Mouse (Mus musculus) lung, postnatal 0 days (tissue): Measurements from ENCODE around the gene Slc23a2. TPM values are rescaled to one million over a fixed set of nuclear protein-coding genes. Genes with fewer than 3 reads are reported as not detected.

Source experiments
- ATAC-seq: fragments of 200-750 bp; cut with Nextera tagmentation; 2 replicates; pipeline ENCODE4 v1.8.0; 2017; ENCODE audit warnings: moderate library complexity
- DNase-seq: peaks from one replicate; pipeline ENCODE4 v3.0.0-alpha.2; 2016; ENCODE audit warnings: low spot score
- H3K27ac ChIP-seq: fragments of 300-500 bp; sonication (generic); 2 replicates; pipeline ENCODE4 v1.5.1; 2014; ENCODE audit warnings: antibody characterized with exemption, mild to moderate bottlenecking, low read length, mixed read lengths
- H3K27me3 ChIP-seq: fragments of 300-500 bp; sonication (generic); replicated peaks from 2 replicates; pipeline ENCODE4 v1.6.1; 2014; ENCODE audit warnings: low read length, mixed read lengths; ENCODE audit not compliant: insufficient read depth
- H3K36me3 ChIP-seq: fragments of 300-500 bp; sonication (generic); 2 replicates; pipeline ENCODE4 v1.6.1; 2014; ENCODE audit warnings: low read length, mixed read lengths; ENCODE audit not compliant: insufficient read depth
- H3K4me1 ChIP-seq: fragments of 300-500 bp; sonication (generic); 2 replicates; pipeline ENCODE4 v1.6.1; 2014; ENCODE audit warnings: antibody characterized with exemption, low read depth, low read length, mixed read lengths; ENCODE audit not compliant: insufficient read depth
- H3K4me2 ChIP-seq: fragments of 300-500 bp; sonication (generic); replicated peaks from 2 replicates; pipeline ENCODE4 v1.6.1; 2014; ENCODE audit warnings: low read depth, mild to moderate bottlenecking, low read length, moderate library complexity, mixed read lengths
- H3K4me3 ChIP-seq: fragments of 300-500 bp; sonication (generic); 2 replicates; pipeline ENCODE4 v1.5.1; 2014; ENCODE audit warnings: low read depth, low read length
- H3K9ac ChIP-seq: fragments of 300-500 bp; sonication (generic); replicated peaks from 2 replicates; pipeline ENCODE4 v1.6.1; 2014; ENCODE audit warnings: low read depth, mild to moderate bottlenecking
- H3K9me3 ChIP-seq: fragments of 300-500 bp; sonication (generic); 2 replicates; pipeline ENCODE4 v1.6.1; 2016; ENCODE audit warnings: low read length, mixed read lengths
- CTCF ChIP-seq: IDR thresholded peaks from 2 replicates; pipeline ENCODE4 v1.5.1; 2016; ENCODE audit warnings: antibody characterized with exemption, mild to moderate bottlenecking
- EP300 ChIP-seq: IDR thresholded peaks from 2 replicates; pipeline ENCODE4 v1.6.1; 2016; ENCODE audit warnings: antibody characterized with exemption, mild to moderate bottlenecking, control low read depth
- WGBS: fragments of 180-500 bp; shearing (Covaris S2); extraction: QIAGEN DNeasy Blood & Tissue Kit; methylation state at CpG from one replicate; pipeline ENCODE4 v1.1.7; 2014; 5-methylcytosine and 5-hydroxymethylcytosine counted together
- polyA plus RNA-seq: library from polyadenylated mRNA; unstranded; fragments of >200 nt; fragmentation: Nextera tagmentation; extraction: Ambion mirVana; gene quantifications from 2 replicates; pipeline ENCODE4 v1.2.1, GENCODE M21; 2015

Gene Slc23a2
- polyA plus RNA-seq, 1 experiment from 2014 or later: 35.8 TPM

GRCm38 (mm10) chr2:132151592-132151991 is 6.7 kb upstream of the Slc23a2 start:
- 43% methylated on average over 6 of the region's 6 CpGs for WGBS

GRCm38 (mm10) chr2:132150926-132151325 is 6.0 kb upstream of the Slc23a2 start:
- DNase-seq: no peak
- no peaks in the 10 kb centered on the region for H3K36me3 ChIP-seq
- H3K4me1 ChIP-seq: no peaks in the 10 kb centered on the region
- no peak overlapping the region for H3K4me2 ChIP-seq
- 61% methylated on average over 1 of the region's 1 CpGs for WGBS
- H3K27me3 ChIP-seq: no peaks in the 10 kb centered on the region
- H3K27ac ChIP-seq: no peak overlapping the region
- no peak for ATAC-seq
- TF ChIP-seq CTCF: no peak
- TF ChIP-seq EP300: no peak
- no peak overlapping the region for H3K9ac ChIP-seq
- no peak overlapping the region for H3K4me3 ChIP-seq
- no peaks in the 10 kb centered on the region for H3K9me3 ChIP-seq

More at GRCm38 (mm10) chr2:132151592-132151991, 6.7 kb upstream of the Slc23a2 start:
- ATAC-seq: no peak
- Histone ChIP-seq H3K36me3 (no peaks in the 10 kb centered on the region), H3K27me3 (no peaks in the 10 kb centered on the region), H3K4me2 (no peak overlapping the region), H3K9me3 (no peaks in the 10 kb centered on the region), H3K4me3 (no peak overlapping the region), H3K27ac (no peak overlapping the region), H3K9ac (no peak overlapping the region), H3K4me1 (no peaks in the 10 kb centered on the region)
- TF ChIP-seq EP300: no peak
- no peak for TF ChIP-seq CTCF
- DNase-seq: no peak

- Histone ChIP-seq H3K4me1 (peaks cover 2% of the 10 kb centered on the region; the same call in 1 of the 2 replicates), H3K36me3 (no peaks in the 10 kb centered on the region), H3K27me3 (no peaks in the 10 kb centered on the region), H3K4me2 (no peak overlapping the region), H3K27ac (no peak overlapping the region), H3K4me3 (no peak overlapping the region), H3K9me3 (no peaks in the 10 kb centered on the region), H3K9ac (no peak overlapping the region)
- ATAC-seq (peak; percentile 60), DNase-seq (peak; percentile 73)
- WGBS: 5% methylated on average over 4 of the region's 4 CpGs
- TF ChIP-seq CTCF (no peak), EP300 (peak; percentile 90)
Measured at GRCm38 (mm10) chr2:132146502-132146901, 1.6 kb upstream of the Slc23a2 start.

- Histone ChIP-seq H3K4me2 (peak overlapping the region; percentile 96), H3K4me3 (peak overlapping the region; percentile 73), H3K27me3 (no peaks in the 10 kb centered on the region), H3K4me1 (peaks cover 2% of the 10 kb centered on the region; the same call in 1 of the 2 replicates), H3K9me3 (no peaks in the 10 kb centered on the region), H3K27ac (peak overlapping the region; percentile 43; the same call in 1 of the 2 replicates), H3K36me3 (no peaks in the 10 kb centered on the region), H3K9ac (peak overlapping the region; percentile 70)
- ATAC-seq (peak; percentile 39), DNase-seq (no peak)
- 3% methylated on average over 55 of the region's 66 CpGs for WGBS
- TF ChIP-seq EP300 (no peak), CTCF (no peak)
Measured at GRCm38 (mm10) chr2:132143943-132144927, 673 bp downstream of the Slc23a2 start.

- H3K9me3 ChIP-seq: no peaks in the 10 kb centered on the region
- H3K9ac ChIP-seq: no peak overlapping the region
- no peak overlapping the region for H3K27ac ChIP-seq
- no peaks in the 10 kb centered on the region for H3K36me3 ChIP-seq
- TF ChIP-seq CTCF (peak; percentile 28), EP300 (no peak)
- no peak for ATAC-seq
- H3K4me2 ChIP-seq: no peak overlapping the region
- no peak for DNase-seq
- WGBS: 85% methylated on average over 8 of the region's 8 CpGs
- H3K27me3 ChIP-seq: no peaks in the 10 kb centered on the region
- no peak overlapping the region for H3K4me3 ChIP-seq
- peaks cover 2% of the 10 kb centered on the region; the same call in 1 of the 2 replicates for H3K4me1 ChIP-seq
Measured at GRCm38 (mm10) chr2:132142606-132143005, 2.3 kb downstream of the Slc23a2 start.

GRCm38 (mm10) chr2:132140536-132140935 is 4.4 kb downstream of the Slc23a2 start:
- H3K27ac ChIP-seq: no peak overlapping the region
- no peak for DNase-seq
- H3K4me1 ChIP-seq: peaks cover 2% of the 10 kb centered on the region; the same call in 1 of the 2 replicates
- no peak for ATAC-seq
- H3K9me3 ChIP-seq: no peaks in the 10 kb centered on the region
- TF ChIP-seq CTCF (peak; percentile 31; the same call in 1 of the 2 replicates), EP300 (no peak)
- H3K27me3 ChIP-seq: no peaks in the 10 kb centered on the region
- H3K9ac ChIP-seq: no peak overlapping the region
- H3K4me2 ChIP-seq: no peak overlapping the region
- no peaks in the 10 kb centered on the region for H3K36me3 ChIP-seq
- 60% methylated on average over 10 of the region's 10 CpGs for WGBS
- no peak overlapping the region for H3K4me3 ChIP-seq
